Mouse (Mus musculus) embryonic facial prominence, embryonic 11.5 days (tissue): Measurements from ENCODE around the gene Arl15. TPM values are rescaled to one million over a fixed set of nuclear protein-coding genes. Genes with fewer than 3 reads are reported as not detected.

Source experiments
- ATAC-seq: fragments of 200-750 bp; cut with Nextera tagmentation; replicated peaks from 2 replicates; pipeline ENCODE4 v1.8.0; 2017; ENCODE audit warnings: low read depth; ENCODE audit not compliant: insufficient number of reproducible peaks, low FRiP score, low TSS enrichment
- DNase-seq: peaks from one replicate; pipeline ENCODE4 v3.0.0-alpha.2; 2015; ENCODE audit warnings: low spot score
- H3K27ac ChIP-seq: fragments of 300-500 bp; sonication (generic); replicated peaks from 2 replicates; pipeline ENCODE4 v1.5.1; 2014; ENCODE audit warnings: mild to moderate bottlenecking, low read depth, low read length, control low read depth
- H3K27me3 ChIP-seq: fragments of 300-500 bp; sonication (generic); 2 replicates; pipeline ENCODE4 v1.6.1; 2014; ENCODE audit warnings: mild to moderate bottlenecking, low read length, moderate library complexity, mixed read lengths; ENCODE audit not compliant: control insufficient read depth, insufficient read depth
- H3K36me3 ChIP-seq: fragments of 300-500 bp; sonication (generic); replicated peaks from 2 replicates; pipeline ENCODE4 v1.6.1; 2014; ENCODE audit warnings: low read depth, mild to moderate bottlenecking, low read length, moderate library complexity, mixed read lengths; ENCODE audit not compliant: control insufficient read depth, insufficient read depth
- H3K4me1 ChIP-seq: fragments of 300-500 bp; sonication (generic); 2 replicates; pipeline ENCODE4 v1.6.1; 2014; ENCODE audit warnings: low read length, mixed read lengths; ENCODE audit not compliant: control insufficient read depth, insufficient read depth
- H3K4me2 ChIP-seq: fragments of 300-500 bp; sonication (generic); 2 replicates; pipeline ENCODE4 v1.6.1; 2014; ENCODE audit warnings: low read depth, mild to moderate bottlenecking, control low read depth, low read length, moderate library complexity
- H3K4me3 ChIP-seq: fragments of 300-500 bp; sonication (generic); 2 replicates; pipeline ENCODE4 v1.5.1; 2014; ENCODE audit warnings: low read depth, low read length, control low read depth
- H3K9ac ChIP-seq: fragments of 300-500 bp; sonication (generic); replicated peaks from 2 replicates; pipeline ENCODE4 v1.6.1; 2014; ENCODE audit warnings: mild to moderate bottlenecking, control low read depth, low read length
- H3K9me3 ChIP-seq: fragments of 300-500 bp; sonication (generic); replicated peaks from 2 replicates; pipeline ENCODE4 v1.6.1; 2016; ENCODE audit warnings: mild to moderate bottlenecking, low read length, inconsistent platforms, mixed read lengths; ENCODE audit not compliant: control insufficient read depth
- WGBS: fragments of 180-500 bp; shearing (Covaris S2); extraction: QIAGEN DNeasy Blood & Tissue Kit; methylation state at CpG from one replicate; pipeline ENCODE4 v1.1.7; 2014; 5-methylcytosine and 5-hydroxymethylcytosine counted together
- polyA plus RNA-seq: library from polyadenylated mRNA; unstranded; fragments of >200 nt; fragmentation: Nextera tagmentation; extraction: Ambion mirVana; gene quantifications from 2 replicates; pipeline ENCODE4 v1.2.1, GENCODE M21; 2014

Arl15 gene
- polyA plus RNA-seq, 1 experiment from 2014 or later, result 10.9 TPM

DNA sequence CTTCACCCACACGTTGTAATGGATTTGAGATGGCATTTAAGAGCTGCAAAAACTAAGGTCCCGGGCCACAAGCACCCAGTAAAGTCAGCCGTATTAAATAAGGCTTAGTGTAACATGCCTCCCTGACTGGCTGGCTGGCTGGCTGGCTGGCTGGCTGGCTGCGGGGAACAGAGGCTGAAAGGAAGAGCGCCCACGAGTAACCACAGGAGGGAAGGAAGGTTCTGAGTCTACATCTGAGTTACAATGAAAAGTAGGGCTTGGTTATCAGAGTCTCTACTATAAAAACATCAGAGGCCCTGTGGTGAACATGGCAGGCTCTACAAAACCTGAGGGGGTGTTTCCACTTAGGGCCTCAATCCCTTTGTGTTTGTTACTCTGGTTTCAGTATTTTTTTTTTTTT lies 395.1 kb downstream of the Arl15 start:
- Histone ChIP-seq H3K9me3 (no peaks in the 10 kb centered on the region), H3K4me2 (no peak overlapping the region), H3K4me1 (no peaks in the 10 kb centered on the region), H3K36me3 (no peaks in the 10 kb centered on the region), H3K9ac (no peak overlapping the region), H3K27me3 (no peaks in the 10 kb centered on the region), H3K4me3 (no peak overlapping the region), H3K27ac (no peak overlapping the region)
- ATAC-seq (no peak), DNase-seq (no peak)
- 75% methylated on average over 6 of the region's 6 CpGs for WGBS

GRCm38 (mm10) chr13:114190898-114191297 lies 396.6 kb downstream of the Arl15 start:
- DNase-seq (no peak), ATAC-seq (no peak)
- Histone ChIP-seq H3K4me1 (no peaks in the 10 kb centered on the region), H3K4me2 (no peak overlapping the region), H3K9ac (no peak overlapping the region), H3K4me3 (no peak overlapping the region), H3K9me3 (no peaks in the 10 kb centered on the region), H3K27me3 (no peaks in the 10 kb centered on the region), H3K27ac (no peak overlapping the region), H3K36me3 (no peaks in the 10 kb centered on the region)
- WGBS, result 89% methylated on average over 10 of the region's 10 CpGs

DNA sequence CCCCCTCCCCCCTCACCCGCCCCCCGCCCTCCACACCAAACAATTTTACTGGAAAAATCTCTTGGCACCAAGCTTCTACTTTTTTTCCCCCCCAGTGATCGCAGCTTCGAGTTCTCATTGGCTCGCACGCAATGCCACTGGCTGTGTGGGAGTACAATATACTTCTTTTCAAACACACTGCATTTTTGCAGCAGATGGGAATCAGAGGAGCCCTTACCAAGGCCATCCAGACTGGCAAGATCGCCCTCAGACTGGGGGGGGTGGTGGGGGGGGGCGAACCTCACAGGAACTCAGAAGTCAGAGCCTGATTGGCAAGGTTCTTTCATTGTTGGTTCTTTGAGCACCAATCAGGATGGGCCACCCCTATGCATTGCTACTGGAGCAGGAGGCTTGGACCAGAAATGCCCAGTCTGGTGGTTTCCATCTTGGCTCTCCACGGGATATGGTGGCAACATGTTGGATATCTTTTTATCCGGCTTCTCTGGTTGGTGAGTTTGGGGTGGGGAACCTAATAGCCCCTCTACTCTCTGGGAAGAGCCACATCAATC lies 404.0 kb downstream of the Arl15 start:
- 89% methylated on average over 10 of the region's 10 CpGs for WGBS
- DNase-seq (no peak), ATAC-seq (no peak)

DNA sequence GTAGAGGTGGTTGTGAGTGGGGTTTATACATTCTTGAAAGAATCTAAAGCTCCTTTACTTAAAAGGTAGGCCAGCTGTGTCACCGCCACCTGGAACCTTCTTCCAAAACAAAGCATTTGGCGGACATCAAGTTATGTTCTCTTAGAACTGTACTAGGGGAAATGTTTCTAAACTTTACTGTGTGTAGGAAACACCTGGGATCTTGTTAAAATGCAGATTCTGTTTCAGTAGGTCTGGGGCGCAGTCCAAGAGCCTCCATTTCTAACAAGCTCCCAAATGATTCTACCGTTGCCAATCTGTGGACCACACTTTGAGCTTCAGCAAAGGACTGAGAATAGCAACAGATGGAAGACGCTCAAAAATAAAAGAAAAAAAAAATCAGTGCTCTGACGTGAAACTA lies 405.4 kb downstream of the Arl15 start:
- Histone ChIP-seq H3K9ac (no peak overlapping the region), H3K36me3 (no peaks in the 10 kb centered on the region), H3K4me2 (no peak overlapping the region), H3K4me1 (no peaks in the 10 kb centered on the region), H3K27me3 (no peaks in the 10 kb centered on the region), H3K4me3 (no peak overlapping the region), H3K9me3 (no peaks in the 10 kb centered on the region), H3K27ac (no peak overlapping the region)
- no peak for DNase-seq
- 92% methylated on average over 6 of the region's 6 CpGs for WGBS
- ATAC-seq, result no peak

More for the DNA sequence above, 404.0 kb downstream of the Arl15 start:
- H3K4me3 ChIP-seq, result no peak overlapping the region
- H3K27me3 ChIP-seq, result no peaks in the 10 kb centered on the region
- no peaks in the 10 kb centered on the region for H3K4me1 ChIP-seq
- H3K36me3 ChIP-seq, result no peaks in the 10 kb centered on the region
- H3K27ac ChIP-seq, result no peak overlapping the region
- no peak overlapping the region for H3K4me2 ChIP-seq
- H3K9me3 ChIP-seq, result no peaks in the 10 kb centered on the region
- H3K9ac ChIP-seq, result no peak overlapping the region

GRCm38 (mm10) chr13:114200545-114200944 lies 406.2 kb downstream of the Arl15 start:
- Histone ChIP-seq H3K9me3 (no peaks in the 10 kb centered on the region), H3K4me2 (no peak overlapping the region), H3K36me3 (no peaks in the 10 kb centered on the region), H3K4me3 (no peak overlapping the region), H3K9ac (no peak overlapping the region), H3K27me3 (no peaks in the 10 kb centered on the region), H3K4me1 (no peaks in the 10 kb centered on the region), H3K27ac (no peak overlapping the region)
- DNase-seq (no peak), ATAC-seq (no peak)
- WGBS, result 81% methylated on average over 7 of the region's 7 CpGs

- Histone ChIP-seq H3K4me3 (no peak overlapping the region), H3K9ac (no peak overlapping the region), H3K4me1 (no peaks in the 10 kb centered on the region), H3K4me2 (no peak overlapping the region), H3K27me3 (no peaks in the 10 kb centered on the region), H3K36me3 (no peaks in the 10 kb centered on the region), H3K9me3 (no peaks in the 10 kb centered on the region), H3K27ac (no peak overlapping the region)
- 85% methylated on average over 15 of the region's 15 CpGs for WGBS
- ATAC-seq (no peak), DNase-seq (no peak)
These were observed 408.7 kb downstream of the Arl15 start for GRCm38 (mm10) chr13:114202806-114203570.

Other genes starting within 250 kb of the Arl15 start
- 33.3 and 34.7 TPM in 2 replicates for gene Snx18, start 175.9 kb upstream of the Arl15 start, polyA plus RNA-seq
- 0.66 and 1.4 TPM in 2 replicates for gene Hspb3, start 130.8 kb upstream of the Arl15 start, polyA plus RNA-seq